Mouse (Mus musculus): ENCODE data around the gene Trpv6. TPM values are rescaled to one million over a fixed set of nuclear protein-coding genes. Genes with fewer than 3 reads are reported as not detected.

Gene Trpv6
- 0.09 TPM for polyA plus RNA-seq (2012; fragmentation: generic; extraction: Trizol)
- long read RNA-seq, experiment 1: 0 reads
- long read RNA-seq, experiment 2, partial matches to known transcripts: 0 of 1 reads
- long read RNA-seq, experiment 2, other reads (novel, unspliced or antisense): 1 of 1 reads

- H3K4me3 ChIP-seq (ENCODE audit: insufficient read depth, poor library complexity, severe bottlenecking): no peak within 1 kb of the TSS
Observed at GRCm38 (mm10) chr6:41636178-41636577, at the start of gene Trpv6. TSS of gene Trpv6 (minus strand) at chr6:41636405.

GRCm38 (mm10) chr6:41685596-41685995 lies 49.4 kb upstream of the Trpv6 start:
- Histone ChIP-seq H3K79me3 (ENCODE audit: low read depth) (no peaks in the 10 kb centered on the region), H3K4me3 (ENCODE audit: insufficient read depth, poor library complexity, severe bottlenecking) (no peak overlapping the region), H3K36me3 (ENCODE audit: control insufficient read depth, insufficient read depth) (no peaks in the 10 kb centered on the region), H3K27me3 (ENCODE audit: control insufficient read depth, insufficient read depth, insufficient read length) (peaks cover 5% of the 10 kb centered on the region), H3K79me2 (ENCODE audit: control insufficient read depth, insufficient read depth) (no peaks in the 10 kb centered on the region), H3ac (ENCODE audit: control insufficient read depth, insufficient read length, low read depth) (no peak overlapping the region)
- no peak for TF ChIP-seq CEBPB (IDR thresholded peaks at IDR 0.05; ENCODE audit: low read depth)
- no peak for TF ChIP-seq USF1 (IDR thresholded peaks at IDR 0.05; ENCODE audit: low read depth)
- TF ChIP-seq MYOD1 (IDR thresholded peaks at IDR 0.05; ENCODE audit: control insufficient read depth, insufficient read length, low read depth): no peak
- no peak for TF ChIP-seq MAX (IDR thresholded peaks at IDR 0.05)
- no peak for TF ChIP-seq FOSL1 (IDR thresholded peaks at IDR 0.05; ENCODE audit: insufficient read depth, low read length, poor library complexity, severe bottlenecking)
- no peak for TF ChIP-seq MYOG (IDR thresholded peaks at IDR 0.05; ENCODE audit: control insufficient read depth, extremely low read depth, insufficient read length)
- no peak for TF ChIP-seq CTCF (IDR thresholded peaks at IDR 0.05; ENCODE audit: control insufficient read depth, insufficient read depth, insufficient read length)

More at GRCm38 (mm10) chr6:41636178-41636577, at the start of gene Trpv6:
- Histone ChIP-seq H3ac (ENCODE audit: control insufficient read depth, insufficient read length, low read depth) (no peak within 1 kb of the TSS), H3K36me3 (ENCODE audit: control insufficient read depth, insufficient read depth) (no peaks in the 10 kb centered on the region), H3K79me3 (ENCODE audit: low read depth) (no peaks in the 10 kb centered on the region), H3K27me3 (ENCODE audit: control insufficient read depth, insufficient read depth, insufficient read length) (no peaks in the 10 kb centered on the region), H3K79me2 (ENCODE audit: control insufficient read depth, insufficient read depth) (no peaks in the 10 kb centered on the region)
- TF ChIP-seq USF1 (IDR thresholded peaks at IDR 0.05; ENCODE audit: low read depth) (no peak), MAX (IDR thresholded peaks at IDR 0.05) (no peak), CTCF (IDR thresholded peaks at IDR 0.05; ENCODE audit: control insufficient read depth, insufficient read depth, insufficient read length) (no peak), FOSL1 (IDR thresholded peaks at IDR 0.05; ENCODE audit: insufficient read depth, low read length, poor library complexity, severe bottlenecking) (no peak), MYOG (IDR thresholded peaks at IDR 0.05; ENCODE audit: control insufficient read depth, extremely low read depth, insufficient read length) (no peak), CEBPB (IDR thresholded peaks at IDR 0.05; ENCODE audit: low read depth) (no peak), MYOD1 (IDR thresholded peaks at IDR 0.05; ENCODE audit: control insufficient read depth, insufficient read length, low read depth) (no peak)

GRCm38 (mm10) chr6:41684911-41685310 lies 48.7 kb upstream of the Trpv6 start:
- Histone ChIP-seq H3K36me3 (ENCODE audit: control insufficient read depth, insufficient read depth) (no peaks in the 10 kb centered on the region), H3K79me2 (ENCODE audit: control insufficient read depth, insufficient read depth) (no peaks in the 10 kb centered on the region), H3K4me3 (ENCODE audit: insufficient read depth, poor library complexity, severe bottlenecking) (no peak overlapping the region), H3K79me3 (ENCODE audit: low read depth) (no peaks in the 10 kb centered on the region), H3ac (ENCODE audit: control insufficient read depth, insufficient read length, low read depth) (no peak overlapping the region), H3K27me3 (ENCODE audit: control insufficient read depth, insufficient read depth, insufficient read length) (peaks cover 5% of the 10 kb centered on the region)
- TF ChIP-seq CTCF (IDR thresholded peaks at IDR 0.05; ENCODE audit: control insufficient read depth, insufficient read depth, insufficient read length): no peak

- H3ac ChIP-seq (ENCODE audit: control insufficient read depth, insufficient read length, low read depth): no peak within 1 kb of the TSS
- peaks cover 8% of the 10 kb centered on the region for H3K27me3 ChIP-seq (ENCODE audit: control insufficient read depth, insufficient read depth, insufficient read length)
- H3K79me2 ChIP-seq (ENCODE audit: control insufficient read depth, insufficient read depth): no peaks in the 10 kb centered on the region
- no peak for TF ChIP-seq MYOD1 (IDR thresholded peaks at IDR 0.05; ENCODE audit: control insufficient read depth, insufficient read length, low read depth)
- TF ChIP-seq CTCF (IDR thresholded peaks at IDR 0.05; ENCODE audit: control insufficient read depth, insufficient read depth, insufficient read length): no peak
- no peak for TF ChIP-seq CEBPB (IDR thresholded peaks at IDR 0.05; ENCODE audit: low read depth)
- TF ChIP-seq MAX (IDR thresholded peaks at IDR 0.05): no peak
- no peak for TF ChIP-seq FOSL1 (IDR thresholded peaks at IDR 0.05; ENCODE audit: insufficient read depth, low read length, poor library complexity, severe bottlenecking)
- TF ChIP-seq USF1 (IDR thresholded peaks at IDR 0.05; ENCODE audit: low read depth): no peak
- TF ChIP-seq MYOG (IDR thresholded peaks at IDR 0.05; ENCODE audit: control insufficient read depth, extremely low read depth, insufficient read length): no peak
- no peak within 1 kb of the TSS for H3K4me3 ChIP-seq (ENCODE audit: insufficient read depth, poor library complexity, severe bottlenecking)
- no peaks in the 10 kb centered on the region for H3K36me3 ChIP-seq (ENCODE audit: control insufficient read depth, insufficient read depth)
- H3K79me3 ChIP-seq (ENCODE audit: low read depth): no peaks in the 10 kb centered on the region
Observed at GRCm38 (mm10) chr6:41684131-41684530, 47.9 kb upstream of the Trpv6 start, which contains the start of gene Llcfc1. TSS of gene Llcfc1 (plus strand) at chr6:41684431.

GRCm38 (mm10) chr6:41681656-41682055 lies 45.5 kb upstream of the Trpv6 start:
- TF ChIP-seq FOSL1 (IDR thresholded peaks at IDR 0.05; ENCODE audit: insufficient read depth, low read length, poor library complexity, severe bottlenecking) (no peak), MAX (IDR thresholded peaks at IDR 0.05) (no peak), MYOG (IDR thresholded peaks at IDR 0.05; ENCODE audit: control insufficient read depth, extremely low read depth, insufficient read length) (no peak), MYOD1 (IDR thresholded peaks at IDR 0.05; ENCODE audit: control insufficient read depth, insufficient read length, low read depth) (no peak), CTCF (IDR thresholded peaks at IDR 0.05; ENCODE audit: control insufficient read depth, insufficient read depth, insufficient read length) (no peak), CEBPB (IDR thresholded peaks at IDR 0.05; ENCODE audit: low read depth) (no peak), USF1 (IDR thresholded peaks at IDR 0.05; ENCODE audit: low read depth) (no peak)
- H3K79me2 ChIP-seq (ENCODE audit: control insufficient read depth, insufficient read depth): no peaks in the 10 kb centered on the region
- H3K4me3 ChIP-seq (ENCODE audit: insufficient read depth, poor library complexity, severe bottlenecking): no peak overlapping the region
- H3K27me3 ChIP-seq (ENCODE audit: control insufficient read depth, insufficient read depth, insufficient read length): peaks cover 8% of the 10 kb centered on the region
- no peaks in the 10 kb centered on the region for H3K79me3 ChIP-seq (ENCODE audit: low read depth)
- no peaks in the 10 kb centered on the region for H3K36me3 ChIP-seq (ENCODE audit: control insufficient read depth, insufficient read depth)
- no peak overlapping the region for H3ac ChIP-seq (ENCODE audit: control insufficient read depth, insufficient read length, low read depth)

- Histone ChIP-seq H3K4me3 (ENCODE audit: insufficient read depth, poor library complexity, severe bottlenecking) (no peak within 1 kb of the TSS), H3K27me3 (ENCODE audit: control insufficient read depth, insufficient read depth, insufficient read length) (peaks cover 8% of the 10 kb centered on the region), H3K79me2 (ENCODE audit: control insufficient read depth, insufficient read depth) (no peaks in the 10 kb centered on the region), H3K36me3 (ENCODE audit: control insufficient read depth, insufficient read depth) (no peaks in the 10 kb centered on the region), H3K79me3 (ENCODE audit: low read depth) (no peaks in the 10 kb centered on the region), H3ac (ENCODE audit: control insufficient read depth, insufficient read length, low read depth) (no peak within 1 kb of the TSS)
- no peak for TF ChIP-seq MYOG (IDR thresholded peaks at IDR 0.05; ENCODE audit: control insufficient read depth, extremely low read depth, insufficient read length)
- no peak for TF ChIP-seq CTCF (IDR thresholded peaks at IDR 0.05; ENCODE audit: control insufficient read depth, insufficient read depth, insufficient read length)
- TF ChIP-seq FOSL1 (IDR thresholded peaks at IDR 0.05; ENCODE audit: insufficient read depth, low read length, poor library complexity, severe bottlenecking): no peak
- no peak for TF ChIP-seq CEBPB (IDR thresholded peaks at IDR 0.05; ENCODE audit: low read depth)
- TF ChIP-seq USF1 (IDR thresholded peaks at IDR 0.05; ENCODE audit: low read depth): no peak
- no peak for TF ChIP-seq MAX (IDR thresholded peaks at IDR 0.05)
- no peak for TF ChIP-seq MYOD1 (IDR thresholded peaks at IDR 0.05; ENCODE audit: control insufficient read depth, insufficient read length, low read depth)
Observed at GRCm38 (mm10) chr6:41680669-41681068, 44.5 kb upstream of the Trpv6 start, which contains the start of gene Trpv5. TSS of gene Trpv5 (minus strand) at chr6:41680769.
